Mouse (Mus musculus) liver, embryonic 16.5 days (tissue): ENCODE data around the gene Kif5c. TPM values are rescaled to one million over a fixed set of nuclear protein-coding genes. Genes with fewer than 3 reads are reported as not detected.

ENCODE experiments used
- ATAC-seq: fragments of 200-750 bp; cut with Nextera tagmentation; 2 replicates; pipeline ENCODE4 v1.8.0; 2017; ENCODE audit warnings: low read depth, mild to moderate bottlenecking, moderate number of reproducible peaks, moderate library complexity
- H3K27ac ChIP-seq: fragments of 300-500 bp; sonication (generic); 2 replicates; pipeline ENCODE4 v1.5.1; 2014; ENCODE audit warnings: mild to moderate bottlenecking, low read length
- H3K27me3 ChIP-seq: fragments of 300-500 bp; sonication (generic); 2 replicates; pipeline ENCODE4 v1.6.1; 2014; ENCODE audit warnings: low read depth, low read length, mixed read lengths; ENCODE audit not compliant: control insufficient read depth, insufficient read depth
- H3K36me3 ChIP-seq: fragments of 300-500 bp; sonication (generic); 2 replicates; pipeline ENCODE4 v1.6.1; 2014; ENCODE audit warnings: mild to moderate bottlenecking; ENCODE audit not compliant: control insufficient read depth, insufficient read depth
- H3K4me1 ChIP-seq: fragments of 300-500 bp; sonication (generic); 2 replicates; pipeline ENCODE4 v1.6.1; 2014; ENCODE audit warnings: low read depth, low read length, mixed read lengths; ENCODE audit not compliant: control insufficient read depth
- H3K4me2 ChIP-seq: fragments of 300-500 bp; sonication (generic); 2 replicates; pipeline ENCODE4 v1.6.1; 2014; ENCODE audit warnings: low read depth, low read length, mixed read lengths
- H3K4me3 ChIP-seq: fragments of 300-500 bp; sonication (generic); 2 replicates; pipeline ENCODE4 v1.5.1; 2014; ENCODE audit warnings: low read depth, mild to moderate bottlenecking, low read length
- H3K9ac ChIP-seq: fragments of 300-500 bp; sonication (generic); 2 replicates; pipeline ENCODE4 v1.6.1; 2014; ENCODE audit warnings: low read depth, low read length
- H3K9me3 ChIP-seq: fragments of 300-500 bp; sonication (generic); replicated peaks from 2 replicates; pipeline ENCODE4 v1.6.1; 2016; ENCODE audit warnings: low read length; ENCODE audit not compliant: control insufficient read depth
- WGBS: fragments of 180-500 bp; shearing (Covaris S2); extraction: QIAGEN DNeasy Blood & Tissue Kit; methylation state at CpG from one replicate; pipeline ENCODE4 v1.1.7; 2014; ENCODE audit not compliant: insufficient replicate concordance; 5-methylcytosine and 5-hydroxymethylcytosine counted together
- polyA plus RNA-seq: library from polyadenylated mRNA; unstranded; fragments of >200 nt; fragmentation: Nextera tagmentation; extraction: Ambion mirVana; gene quantifications from 2 replicates; pipeline ENCODE4 v1.2.1, GENCODE M21; 2015

Gene Kif5c
- polyA plus RNA-seq: 0.08 and 0.09 TPM in 2 replicates

DNA sequence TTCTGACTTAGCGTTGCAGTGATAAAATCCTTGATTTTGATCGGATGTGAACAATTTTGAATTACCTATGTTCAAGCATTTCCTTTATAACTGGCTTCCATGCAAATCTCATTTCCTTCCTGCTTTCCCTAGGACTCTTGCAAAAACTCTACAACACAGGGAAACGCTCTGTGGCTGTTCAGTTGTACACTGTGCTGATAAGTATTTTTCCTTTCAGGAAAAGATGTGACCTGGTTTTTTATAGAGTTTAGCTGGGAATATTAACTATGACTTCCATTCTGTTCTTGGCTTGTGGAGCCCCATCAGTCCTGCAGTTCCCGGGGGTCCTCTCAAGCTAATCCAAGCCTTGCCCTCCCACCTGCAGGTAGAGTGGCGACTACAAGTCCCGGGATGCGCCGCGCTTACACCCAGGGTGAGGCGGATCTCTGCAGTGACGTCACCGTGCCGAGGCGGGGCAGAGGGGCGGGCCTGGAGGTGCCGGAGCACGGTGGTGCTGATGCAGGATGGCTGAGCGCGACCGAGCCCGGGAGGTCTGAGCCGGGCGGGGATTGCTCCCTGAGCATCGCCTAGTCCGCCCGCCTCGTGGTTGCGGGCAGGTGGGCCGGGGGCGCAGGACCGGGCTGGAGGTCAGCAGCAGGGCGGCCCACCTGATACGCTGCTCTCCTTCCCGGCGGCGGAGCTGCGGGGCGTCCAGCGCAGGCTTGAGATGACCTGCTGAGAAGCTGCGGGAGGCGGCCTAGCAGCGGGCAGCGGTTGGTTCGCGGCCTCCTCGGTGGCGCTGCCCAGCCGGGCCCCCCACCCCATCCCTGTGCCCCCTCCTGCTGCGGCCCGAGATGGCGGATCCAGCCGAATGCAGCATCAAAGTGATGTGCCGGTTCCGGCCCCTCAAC, at the start of gene Kif5c:
Gene Kif5c (plus strand): TSS at position 470 of the 890 bp plus-strand sequence.
- peaks cover 35% of the 10 kb centered on the region for H3K27me3 ChIP-seq
- no peak within 1 kb of the TSS for H3K27ac ChIP-seq
- H3K4me2 ChIP-seq: peak within 1 kb of the TSS; percentile 67
- no peaks in the 10 kb centered on the region for H3K36me3 ChIP-seq
- peak within 1 kb of the TSS; percentile 52 for H3K4me3 ChIP-seq
- no peak within 1 kb of the TSS for H3K9ac ChIP-seq
- peaks cover 4% of the 10 kb centered on the region for H3K4me1 ChIP-seq
- no peaks in the 10 kb centered on the region for H3K9me3 ChIP-seq
- ATAC-seq: peak; percentile 76
- WGBS: 4% methylated on average over 53 of the region's 54 CpGs

- H3K4me1 ChIP-seq: no peaks in the 10 kb centered on the region
- no peak overlapping the region for H3K4me3 ChIP-seq
- H3K36me3 ChIP-seq: no peaks in the 10 kb centered on the region
- no peak overlapping the region for H3K9ac ChIP-seq
- no peak overlapping the region for H3K27ac ChIP-seq
- H3K4me2 ChIP-seq: no peak overlapping the region
- H3K9me3 ChIP-seq: no peaks in the 10 kb centered on the region
- H3K27me3 ChIP-seq: no peaks in the 10 kb centered on the region
- no peak for ATAC-seq
- WGBS: 55% methylated on average over 16 of the region's 16 CpGs
Measured at GRCm38 (mm10) chr2:49569862-49570777, 49.0 kb upstream of the Kif5c start.

GRCm38 (mm10) chr2:49570778-49571101, 48.4 kb upstream of the Kif5c start:
- Histone ChIP-seq H3K4me3 (no peak overlapping the region), H3K4me1 (no peaks in the 10 kb centered on the region), H3K27ac (no peak overlapping the region), H3K36me3 (no peaks in the 10 kb centered on the region), H3K9ac (no peak overlapping the region), H3K9me3 (no peaks in the 10 kb centered on the region), H3K27me3 (no peaks in the 10 kb centered on the region), H3K4me2 (no peak overlapping the region)
- ATAC-seq: no peak
- WGBS: 38% methylated on average over 6 of the region's 6 CpGs

DNA sequence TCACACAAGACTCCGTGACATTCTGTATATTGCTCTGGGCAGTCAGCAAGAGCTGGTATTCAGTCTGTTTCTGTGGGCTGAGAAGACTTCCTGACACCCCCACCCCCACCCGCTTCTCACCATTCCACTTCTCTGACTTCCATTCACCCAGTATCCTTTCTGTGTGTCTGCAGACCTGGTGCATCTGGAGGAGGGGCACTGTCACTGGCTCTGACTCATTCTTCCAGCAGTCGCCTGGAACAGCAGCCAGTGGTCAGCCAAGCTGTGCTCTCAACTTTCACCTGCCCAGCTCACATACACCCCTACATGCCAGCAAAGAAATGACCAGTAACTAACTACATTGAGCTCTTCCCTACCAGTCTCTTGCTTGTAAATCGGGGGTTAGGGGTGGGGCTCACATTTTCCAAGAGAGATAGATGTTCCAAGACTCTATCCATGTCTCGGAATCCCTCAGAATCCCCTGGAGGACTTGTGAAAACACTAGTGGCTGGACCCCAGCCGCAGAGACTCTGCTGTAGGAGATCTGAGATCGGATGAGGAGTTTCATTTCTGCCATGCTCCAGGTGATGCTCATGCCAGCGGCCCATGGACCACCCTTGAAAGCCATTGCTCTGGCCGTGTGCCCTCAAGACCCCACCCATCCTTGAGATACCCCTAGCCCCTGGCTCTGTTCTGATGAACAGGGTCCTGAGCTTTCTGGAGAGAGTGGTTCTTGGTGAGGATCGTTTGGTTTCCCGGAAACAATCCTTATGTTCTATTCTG, 47.8 kb upstream of the Kif5c start:
- no peak overlapping the region for H3K27ac ChIP-seq
- no peak overlapping the region for H3K9ac ChIP-seq
- WGBS: 54% methylated on average over 11 of the region's 11 CpGs
- H3K27me3 ChIP-seq: no peaks in the 10 kb centered on the region
- no peak overlapping the region for H3K4me2 ChIP-seq
- H3K4me3 ChIP-seq: no peak overlapping the region
- no peaks in the 10 kb centered on the region for H3K36me3 ChIP-seq
- no peaks in the 10 kb centered on the region for H3K4me1 ChIP-seq
- H3K9me3 ChIP-seq: no peaks in the 10 kb centered on the region
- ATAC-seq: no peak

DNA sequence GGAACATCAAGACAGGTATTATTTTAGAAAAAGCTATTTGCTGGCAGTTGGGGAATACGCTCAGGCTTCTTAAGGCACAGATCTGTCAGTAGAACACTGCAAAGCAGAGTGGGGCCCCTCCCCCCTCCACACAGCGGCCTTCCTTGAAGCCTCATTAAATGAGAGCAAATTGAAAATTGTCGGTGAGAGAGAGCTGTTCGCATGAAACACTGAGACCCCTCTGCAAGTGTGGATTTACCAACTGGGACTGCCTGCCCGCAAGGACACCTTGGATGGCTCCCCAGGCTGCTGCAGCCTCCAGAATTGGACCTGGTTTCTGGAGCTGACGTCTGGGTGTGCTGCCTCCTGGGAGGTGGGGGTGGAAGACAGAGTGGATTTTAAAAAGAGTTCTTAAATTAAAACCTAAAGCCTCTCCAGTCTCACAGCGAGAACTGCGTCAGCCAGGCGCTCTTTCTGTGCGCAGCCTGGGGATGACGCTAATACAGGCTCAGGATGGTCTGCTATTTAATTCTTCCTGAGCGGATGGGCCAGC, 46.9 kb upstream of the Kif5c start:
- H3K27ac ChIP-seq: no peak overlapping the region
- no peak overlapping the region for H3K4me3 ChIP-seq
- no peaks in the 10 kb centered on the region for H3K4me1 ChIP-seq
- no peaks in the 10 kb centered on the region for H3K36me3 ChIP-seq
- no peaks in the 10 kb centered on the region for H3K9me3 ChIP-seq
- ATAC-seq: no peak
- WGBS: 73% methylated on average over 12 of the region's 12 CpGs
- H3K9ac ChIP-seq: no peak overlapping the region
- no peaks in the 10 kb centered on the region for H3K27me3 ChIP-seq
- H3K4me2 ChIP-seq: no peak overlapping the region

DNA sequence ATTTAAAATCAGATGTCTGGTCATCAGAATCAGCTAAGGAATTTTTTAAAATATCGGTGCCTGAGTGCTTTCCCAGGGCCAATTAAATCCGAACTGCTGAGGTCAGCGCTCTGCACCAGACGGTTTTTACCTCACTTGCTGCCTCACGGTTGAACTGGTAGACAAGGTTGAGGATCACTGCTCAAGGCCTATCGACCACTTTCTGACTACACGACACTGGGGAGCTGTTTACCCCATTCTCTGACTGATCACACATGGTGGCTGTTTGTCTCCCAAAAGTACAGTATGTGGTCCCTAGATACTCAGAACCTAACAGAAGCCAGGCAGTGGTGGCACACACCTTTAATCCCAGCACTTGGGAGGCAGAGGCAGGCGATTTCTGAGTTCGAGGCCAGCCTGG, 46.4 kb upstream of the Kif5c start:
- Histone ChIP-seq H3K27me3 (no peaks in the 10 kb centered on the region), H3K9me3 (no peaks in the 10 kb centered on the region), H3K36me3 (no peaks in the 10 kb centered on the region), H3K4me3 (no peak overlapping the region), H3K4me2 (no peak overlapping the region), H3K27ac (no peak overlapping the region), H3K4me1 (no peaks in the 10 kb centered on the region), H3K9ac (no peak overlapping the region)
- ATAC-seq: no peak
- 66% methylated on average over 9 of the region's 9 CpGs for WGBS

DNA sequence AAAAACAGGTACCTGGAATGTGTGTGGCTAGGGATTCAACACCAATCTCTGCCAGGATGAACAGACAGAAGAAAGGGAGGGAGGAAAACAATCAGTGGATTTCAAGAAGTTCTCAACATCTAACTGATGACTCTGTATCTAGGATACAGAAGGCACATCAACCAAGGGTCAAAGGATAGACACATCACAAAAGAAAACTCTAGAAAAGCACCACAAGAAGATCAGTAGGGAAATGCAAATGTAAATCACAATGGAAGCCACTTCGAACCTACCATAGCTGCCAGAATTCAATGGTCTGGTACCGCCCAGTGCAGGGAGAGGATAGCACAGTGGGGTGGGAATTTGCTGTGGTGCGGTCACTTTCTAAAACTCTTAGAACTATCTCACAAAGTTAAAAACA, 45.8 kb upstream of the Kif5c start:
- WGBS: 74% methylated on average over 3 of the region's 3 CpGs
- Histone ChIP-seq H3K4me1 (no peaks in the 10 kb centered on the region), H3K4me2 (no peak overlapping the region), H3K27ac (no peak overlapping the region), H3K36me3 (no peaks in the 10 kb centered on the region), H3K27me3 (no peaks in the 10 kb centered on the region), H3K4me3 (no peak overlapping the region), H3K9me3 (no peaks in the 10 kb centered on the region), H3K9ac (no peak overlapping the region)
- no peak for ATAC-seq

DNA sequence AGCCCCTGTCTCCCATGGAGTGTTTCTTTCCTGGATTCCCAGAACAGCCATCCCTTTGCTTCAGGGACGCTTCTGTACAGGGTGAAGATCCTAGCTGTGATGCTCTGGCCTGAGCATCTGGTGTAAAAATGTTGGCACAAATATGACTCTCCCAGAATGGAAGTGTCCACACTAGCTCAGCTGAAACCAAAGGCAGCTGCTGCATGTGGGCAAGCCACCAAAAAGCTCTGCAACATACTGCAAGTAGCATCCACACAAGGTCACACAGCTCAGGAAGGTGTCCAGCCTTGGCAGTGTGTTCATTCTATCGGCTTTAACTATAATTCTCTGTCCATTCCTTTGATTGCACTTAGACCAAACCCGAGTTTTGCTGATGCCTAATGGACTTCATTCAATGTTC, 38.5 kb upstream of the Kif5c start:
- ATAC-seq: no peak
- 53% methylated on average over 3 of the region's 3 CpGs for WGBS
- H3K4me3 ChIP-seq: no peak overlapping the region

More for the DNA sequence above, 38.5 kb upstream of the Kif5c start:
- Histone ChIP-seq H3K4me1 (no peaks in the 10 kb centered on the region), H3K4me2 (no peak overlapping the region), H3K9ac (no peak overlapping the region), H3K36me3 (no peaks in the 10 kb centered on the region), H3K27me3 (no peaks in the 10 kb centered on the region), H3K27ac (no peak overlapping the region), H3K9me3 (no peaks in the 10 kb centered on the region)
